Mouse (Mus musculus) heart, embryonic 15.5 days (tissue): ENCODE results near the gene Elf5. TPM values are rescaled to one million over a fixed set of nuclear protein-coding genes. Genes with fewer than 3 reads are reported as not detected.

Experiments
- ATAC-seq: fragments of 200-750 bp; cut with Nextera tagmentation; replicated peaks from 2 replicates; pipeline ENCODE4 v1.8.0; 2017; ENCODE audit warnings: low read depth, moderate TSS enrichment; ENCODE audit not compliant: insufficient number of reproducible peaks, insufficient read depth, low FRiP score
- H3K27ac ChIP-seq: fragments of 300-500 bp; sonication (generic); 2 replicates; pipeline ENCODE4 v1.5.1; 2015; ENCODE audit warnings: mild to moderate bottlenecking, inconsistent platforms
- H3K27me3 ChIP-seq: fragments of 300-500 bp; sonication (generic); 2 replicates; pipeline ENCODE4 v1.6.1; 2015; ENCODE audit warnings: inconsistent platforms
- H3K36me3 ChIP-seq: fragments of 300-500 bp; sonication (generic); 2 replicates; pipeline ENCODE4 v1.6.1; 2015; ENCODE audit warnings: mild to moderate bottlenecking, inconsistent platforms
- H3K4me1 ChIP-seq: fragments of 300-500 bp; sonication (generic); replicated peaks from 2 replicates; pipeline ENCODE4 v1.6.1; 2015; ENCODE audit warnings: inconsistent platforms
- H3K4me2 ChIP-seq: fragments of 300-500 bp; sonication (generic); 2 replicates; pipeline ENCODE4 v1.6.1; 2015; ENCODE audit warnings: inconsistent platforms, mild to moderate bottlenecking, moderate library complexity
- H3K4me3 ChIP-seq: fragments of 300-500 bp; sonication (generic); 2 replicates; pipeline ENCODE4 v1.5.1; 2015; ENCODE audit warnings: mild to moderate bottlenecking, inconsistent platforms
- H3K9ac ChIP-seq: fragments of 300-500 bp; sonication (generic); 2 replicates; pipeline ENCODE4 v1.6.1; 2015; ENCODE audit warnings: mild to moderate bottlenecking, inconsistent platforms
- H3K9me3 ChIP-seq: fragments of 300-500 bp; sonication (generic); replicated peaks from 2 replicates; pipeline ENCODE4 v1.6.1; 2016; ENCODE audit warnings: inconsistent platforms
- WGBS: fragments of 180-500 bp; shearing (Covaris S2); methylation state at CpG from one replicate; pipeline ENCODE4 v1.1.7; 2015; ENCODE audit warnings: mixed read lengths; 5-methylcytosine and 5-hydroxymethylcytosine counted together
- polyA plus RNA-seq: library from polyadenylated mRNA; unstranded; fragments of >200 nt; fragmentation: Nextera tagmentation; extraction: Ambion mirVana; gene quantifications from 2 replicates; pipeline ENCODE4 v1.2.1, GENCODE M21; 2015

The Elf5 gene
- polyA plus RNA-seq, result 0.13 and 0.70 TPM in 2 replicates

DNA sequence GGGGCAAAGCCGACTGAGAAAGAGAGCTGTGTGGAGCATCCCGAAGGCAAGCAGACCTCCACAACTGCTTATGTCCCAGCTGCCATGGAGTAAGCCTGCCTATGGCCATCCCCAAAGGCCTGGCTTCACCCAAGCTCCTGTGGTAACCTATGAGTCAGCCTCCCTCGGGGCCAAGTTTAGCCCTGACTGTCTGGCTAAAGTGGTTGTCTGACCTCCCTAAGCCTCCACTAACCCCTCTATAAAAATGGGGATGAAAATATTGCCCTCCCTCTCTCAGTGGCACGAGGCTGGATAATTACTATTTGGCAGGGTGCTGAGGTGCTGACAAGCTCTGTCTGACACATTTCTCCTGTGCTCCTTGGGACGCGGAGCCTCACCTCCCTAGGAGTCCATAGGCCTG lies at the start of gene Elf5:
Gene Elf5, plus strand, starts transcription at position 341 of the 400 bp plus-strand sequence.
- no peak for ATAC-seq
- H3K27ac ChIP-seq, result no peak within 1 kb of the TSS
- no peak within 1 kb of the TSS for H3K4me2 ChIP-seq
- H3K4me3 ChIP-seq, result no peak within 1 kb of the TSS
- H3K9ac ChIP-seq, result no peak within 1 kb of the TSS
- WGBS, result 64% methylated on average over 6 of the region's 6 CpGs
- no peaks in the 10 kb centered on the region for H3K27me3 ChIP-seq
- H3K9me3 ChIP-seq, result no peaks in the 10 kb centered on the region
- no peaks in the 10 kb centered on the region for H3K36me3 ChIP-seq
- H3K4me1 ChIP-seq, result no peaks in the 10 kb centered on the region

GRCm38 (mm10) chr2:103372541-103372940 lies 38.9 kb upstream of the Elf5 start:
- Histone ChIP-seq H3K4me3 (no peak overlapping the region), H3K27ac (no peak overlapping the region), H3K9ac (no peak overlapping the region), H3K4me2 (no peak overlapping the region), H3K9me3 (no peaks in the 10 kb centered on the region), H3K36me3 (no peaks in the 10 kb centered on the region), H3K4me1 (no peaks in the 10 kb centered on the region), H3K27me3 (no peaks in the 10 kb centered on the region)
- ATAC-seq, result no peak
- WGBS, result 56% methylated on average over 5 of the region's 5 CpGs

GRCm38 (mm10) chr2:103379502-103380160 lies 31.9 kb upstream of the Elf5 start:
- ATAC-seq, result peak; percentile 58; the same call in 1 of the 2 replicates
- H3K36me3 ChIP-seq, result no peaks in the 10 kb centered on the region
- H3K27me3 ChIP-seq, result no peaks in the 10 kb centered on the region
- H3K4me2 ChIP-seq, result peak overlapping the region; percentile 42; the same call in 1 of the 2 replicates
- peaks cover 10% of the 10 kb centered on the region for H3K4me1 ChIP-seq
- no peak overlapping the region for H3K9ac ChIP-seq
- peak overlapping the region; percentile 73 for H3K27ac ChIP-seq
- 20% methylated on average over 9 of the region's 9 CpGs for WGBS
- H3K4me3 ChIP-seq, result no peak overlapping the region
- H3K9me3 ChIP-seq, result no peaks in the 10 kb centered on the region

DNA sequence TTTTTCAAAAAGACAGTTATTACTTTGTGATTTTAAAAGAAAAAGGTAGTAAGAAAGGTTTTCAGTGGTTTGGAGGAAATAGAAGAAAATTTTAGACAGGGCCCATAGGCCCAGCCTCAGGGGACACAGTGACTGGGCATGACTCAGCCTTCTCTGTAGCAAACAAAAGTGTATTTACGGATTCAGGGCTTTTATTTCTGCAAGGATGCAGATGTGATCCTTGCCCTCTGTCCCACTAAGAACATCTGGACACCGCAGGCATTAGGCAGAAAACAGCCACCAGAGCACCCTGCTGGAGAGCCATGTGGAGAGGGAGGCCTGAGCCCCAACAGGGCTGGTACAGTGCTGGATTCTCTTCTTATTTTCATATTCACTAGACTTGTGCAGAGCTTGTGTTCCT lies 29.3 kb upstream of the Elf5 start:
- H3K27me3 ChIP-seq, result no peaks in the 10 kb centered on the region
- no peak overlapping the region for H3K9ac ChIP-seq
- peaks cover 10% of the 10 kb centered on the region for H3K4me1 ChIP-seq
- H3K4me3 ChIP-seq, result no peak overlapping the region
- 84% methylated on average over 2 of the region's 2 CpGs for WGBS
- no peak overlapping the region for H3K4me2 ChIP-seq
- H3K9me3 ChIP-seq, result no peaks in the 10 kb centered on the region
- no peaks in the 10 kb centered on the region for H3K36me3 ChIP-seq
- H3K27ac ChIP-seq, result no peak overlapping the region
- no peak for ATAC-seq

DNA sequence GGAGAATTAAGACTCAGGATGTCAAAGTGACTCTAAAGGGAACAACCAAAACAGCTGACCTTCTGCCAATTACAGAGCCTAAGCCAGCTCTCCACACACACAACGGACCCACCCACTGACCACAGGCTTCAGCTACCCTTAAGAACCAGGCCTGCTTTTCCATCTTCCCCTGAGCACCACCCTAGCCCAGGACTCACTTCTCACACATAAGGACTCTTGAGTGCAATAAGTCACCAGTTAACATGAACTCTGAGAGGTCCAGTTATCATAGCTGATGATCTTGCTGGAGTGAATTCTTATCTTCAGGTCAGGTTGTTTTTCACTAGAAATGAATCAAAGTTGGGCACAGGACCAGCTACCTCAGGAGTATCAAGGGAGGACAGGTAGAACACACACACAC lies 23.6 kb upstream of the Elf5 start:
- ATAC-seq, result no peak
- no peak overlapping the region for H3K4me3 ChIP-seq
- no peak overlapping the region for H3K4me2 ChIP-seq
- H3K4me1 ChIP-seq, result no peaks in the 10 kb centered on the region
- 63% methylated on average over 1 of the region's 1 CpGs for WGBS
- H3K9ac ChIP-seq, result no peak overlapping the region
- H3K27me3 ChIP-seq, result no peaks in the 10 kb centered on the region
- H3K36me3 ChIP-seq, result no peaks in the 10 kb centered on the region
- no peaks in the 10 kb centered on the region for H3K9me3 ChIP-seq
- no peak overlapping the region for H3K27ac ChIP-seq

DNA sequence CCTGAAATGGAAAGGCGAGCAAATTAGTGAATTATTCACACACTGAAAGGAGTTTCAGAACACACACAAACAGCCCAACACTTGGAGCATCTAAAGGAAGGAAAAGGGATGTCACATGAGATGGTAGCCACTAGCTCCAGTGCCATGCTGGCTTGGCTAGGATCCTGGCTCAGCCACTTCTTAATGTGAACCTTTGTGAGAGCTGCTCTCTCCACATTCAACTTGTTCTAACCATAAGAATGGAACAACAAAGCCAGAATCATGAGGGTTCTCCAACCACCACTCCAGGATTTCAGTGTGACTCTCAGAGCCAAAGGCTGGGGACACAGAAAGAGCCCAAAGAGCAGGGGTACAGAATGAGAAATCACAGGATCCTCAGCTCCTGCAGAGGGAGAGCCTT lies 23.2 kb upstream of the Elf5 start:
- ATAC-seq, result no peak
- WGBS, result 76% methylated on average over 1 of the region's 1 CpGs
- no peak overlapping the region for H3K4me2 ChIP-seq
- no peak overlapping the region for H3K4me3 ChIP-seq
- H3K9me3 ChIP-seq, result no peaks in the 10 kb centered on the region
- no peaks in the 10 kb centered on the region for H3K27me3 ChIP-seq
- no peaks in the 10 kb centered on the region for H3K36me3 ChIP-seq
- H3K27ac ChIP-seq, result no peak overlapping the region
- H3K9ac ChIP-seq, result no peak overlapping the region
- H3K4me1 ChIP-seq, result no peaks in the 10 kb centered on the region

- no peak for ATAC-seq
- no peaks in the 10 kb centered on the region for H3K36me3 ChIP-seq
- H3K4me2 ChIP-seq, result no peak overlapping the region
- WGBS, result 55% methylated on average over 4 of the region's 4 CpGs
- no peak overlapping the region for H3K27ac ChIP-seq
- H3K27me3 ChIP-seq, result no peaks in the 10 kb centered on the region
- H3K9ac ChIP-seq, result no peak overlapping the region
- no peaks in the 10 kb centered on the region for H3K4me1 ChIP-seq
- H3K4me3 ChIP-seq, result no peak overlapping the region
- no peaks in the 10 kb centered on the region for H3K9me3 ChIP-seq
These were observed 21.2 kb upstream of the Elf5 start for GRCm38 (mm10) chr2:103390086-103390988.

DNA sequence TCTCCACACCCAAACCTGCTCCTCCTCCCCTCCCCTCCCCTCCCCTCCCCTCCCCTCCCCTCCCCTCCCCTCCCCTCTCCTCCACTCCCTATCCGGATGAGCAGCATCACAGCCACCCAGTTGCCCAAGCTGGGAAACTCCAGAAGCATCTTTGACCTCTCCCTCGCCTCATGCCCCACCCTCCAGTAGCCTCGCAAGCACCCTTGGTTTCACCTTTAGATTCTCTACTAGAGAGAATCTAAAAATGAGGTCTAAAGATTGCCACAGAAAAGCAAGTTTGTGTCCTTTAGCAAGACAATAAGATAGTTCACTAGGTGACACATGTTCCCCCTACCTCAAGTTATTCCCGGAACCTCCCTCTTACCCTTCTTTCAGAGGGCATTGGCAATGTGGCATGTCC lies 19.9 kb upstream of the Elf5 start:
- Histone ChIP-seq H3K4me2 (no peak overlapping the region), H3K4me1 (no peaks in the 10 kb centered on the region), H3K4me3 (no peak overlapping the region), H3K27me3 (no peaks in the 10 kb centered on the region), H3K9me3 (no peaks in the 10 kb centered on the region), H3K36me3 (no peaks in the 10 kb centered on the region), H3K27ac (no peak overlapping the region), H3K9ac (no peak overlapping the region)
- no peak for ATAC-seq
- WGBS, result 66% methylated on average over 4 of the region's 4 CpGs

- Histone ChIP-seq H3K4me1 (no peaks in the 10 kb centered on the region), H3K36me3 (no peaks in the 10 kb centered on the region), H3K9me3 (no peaks in the 10 kb centered on the region), H3K27me3 (no peaks in the 10 kb centered on the region), H3K27ac (no peak overlapping the region), H3K9ac (no peak overlapping the region), H3K4me2 (no peak overlapping the region), H3K4me3 (no peak overlapping the region)
- ATAC-seq, result no peak
- 79% methylated on average over 6 of the region's 6 CpGs for WGBS
These were observed 13.4 kb upstream of the Elf5 start for GRCm38 (mm10) chr2:103398110-103398509.

- no peak overlapping the region for H3K4me2 ChIP-seq
- no peaks in the 10 kb centered on the region for H3K27me3 ChIP-seq
- no peak overlapping the region for H3K4me3 ChIP-seq
- H3K4me1 ChIP-seq, result no peaks in the 10 kb centered on the region
- no peak for ATAC-seq
- no peaks in the 10 kb centered on the region for H3K9me3 ChIP-seq
- H3K27ac ChIP-seq, result no peak overlapping the region
- WGBS, result 70% methylated on average over 4 of the region's 4 CpGs
- H3K9ac ChIP-seq, result no peak overlapping the region
- no peaks in the 10 kb centered on the region for H3K36me3 ChIP-seq
These were observed 10.8 kb upstream of the Elf5 start for GRCm38 (mm10) chr2:103400691-103401090.

GRCm38 (mm10) chr2:103406239-103406638 lies 5.2 kb upstream of the Elf5 start:
- Histone ChIP-seq H3K9me3 (no peaks in the 10 kb centered on the region), H3K4me1 (no peaks in the 10 kb centered on the region), H3K27me3 (no peaks in the 10 kb centered on the region), H3K36me3 (no peaks in the 10 kb centered on the region), H3K4me2 (no peak overlapping the region), H3K9ac (no peak overlapping the region), H3K4me3 (no peak overlapping the region), H3K27ac (no peak overlapping the region)
- ATAC-seq, result no peak
- 68% methylated on average over 3 of the region's 3 CpGs for WGBS
